Mouse (Mus musculus): ENCODE measurements at regions not wholly inside any gene's neighbourhood (a gene's known extent, or its start where the extent isn't known, plus 50 kb on each side); places are given as distances from the start of the nearest gene placed in this dataset.
A peak's percentile ranks its signal among the peaks of the same experiment; 100 is the strongest.
"Not testable (repeated sequence)": the region's sequence is repeated elsewhere in the genome, so short reads cannot be mapped to it uniquely, and the experiment has no call there.

DNA sequence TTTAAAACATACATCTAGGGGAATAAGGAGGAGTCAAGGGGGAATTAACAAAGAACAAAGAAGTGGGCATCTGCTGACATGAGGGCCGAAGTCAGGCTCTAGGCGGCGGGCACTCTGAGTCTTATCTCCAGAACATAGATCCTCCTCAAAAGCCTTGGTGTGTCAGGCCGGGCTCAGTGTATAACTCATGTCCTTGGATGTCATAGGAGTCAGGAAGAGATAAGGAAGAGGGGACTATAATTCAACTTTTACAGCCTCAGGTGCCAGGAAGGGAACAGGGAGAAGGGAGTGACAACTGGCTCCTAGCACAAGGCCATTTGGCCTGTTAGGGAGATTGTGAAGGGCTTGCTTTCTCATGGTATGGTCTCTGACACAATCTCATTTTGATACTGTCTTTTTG is 185.9 kb upstream of the Ube2e2 start:
- not testable (repeated sequence) for DNase-seq (ENCODE audit: low spot score in 2 of 2)

DNA sequence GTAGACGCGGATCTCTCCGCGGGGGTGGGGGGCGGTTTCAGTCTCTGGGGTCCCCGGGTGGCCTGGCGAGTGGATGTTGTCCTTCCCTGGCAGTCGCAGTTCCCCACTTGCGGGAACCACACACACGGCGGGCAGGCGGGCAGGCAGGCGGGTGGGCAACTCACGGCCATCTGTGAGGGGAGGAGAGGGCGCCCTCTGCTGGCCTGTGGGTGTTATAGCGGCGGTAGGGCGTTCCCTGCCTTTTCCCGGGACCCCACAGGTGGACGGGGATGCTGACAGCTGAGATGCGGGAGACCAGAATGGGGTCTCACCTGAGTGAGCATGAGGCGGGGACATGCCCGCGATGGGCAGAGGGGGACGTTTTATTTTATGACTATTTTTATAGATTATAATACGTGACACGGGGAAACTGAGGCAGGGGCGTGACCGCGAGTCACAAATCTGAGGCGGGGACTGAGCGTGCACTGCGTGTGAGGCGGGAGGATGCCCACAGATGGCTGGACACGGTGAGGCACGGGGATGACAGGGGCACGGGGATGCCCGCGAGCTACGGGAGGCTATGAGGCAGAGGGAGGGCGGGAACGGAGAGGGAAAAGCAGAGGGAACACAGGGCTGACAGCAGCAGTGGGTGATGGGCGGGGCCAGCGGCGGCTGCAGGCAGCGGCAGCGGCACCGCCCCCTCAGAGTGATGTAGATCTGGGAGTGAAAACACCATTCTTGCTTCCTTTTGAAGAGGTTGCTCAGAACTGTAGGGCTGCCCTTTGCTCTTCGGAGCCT is 148.1 kb upstream of the Ube2e2 start:
- DNase-seq (ENCODE audit: low spot score in 2 of 2) = peak; percentile 46 to 79

DNA sequence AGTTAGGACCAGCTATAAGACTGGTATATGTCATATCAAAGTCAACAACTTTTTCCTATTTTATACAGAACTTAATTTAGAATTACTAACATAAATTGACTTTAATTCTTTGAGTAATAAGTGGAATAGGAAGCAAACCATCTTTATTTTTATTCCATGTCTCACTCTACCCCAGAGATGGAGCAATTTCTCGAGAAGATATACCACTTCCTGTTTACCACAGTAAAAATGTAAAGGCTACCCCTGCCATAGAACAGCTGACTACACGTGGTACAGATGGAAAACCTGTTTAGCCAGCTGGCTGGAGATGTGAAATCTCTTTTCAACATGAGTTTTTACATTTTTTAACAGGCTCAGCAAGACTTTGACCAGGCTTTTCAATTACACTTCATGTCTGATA is 126.0 kb upstream of the Ube2e2 start:
- DNase-seq (ENCODE audit: low spot score in 2 of 2) = no peak

DNA sequence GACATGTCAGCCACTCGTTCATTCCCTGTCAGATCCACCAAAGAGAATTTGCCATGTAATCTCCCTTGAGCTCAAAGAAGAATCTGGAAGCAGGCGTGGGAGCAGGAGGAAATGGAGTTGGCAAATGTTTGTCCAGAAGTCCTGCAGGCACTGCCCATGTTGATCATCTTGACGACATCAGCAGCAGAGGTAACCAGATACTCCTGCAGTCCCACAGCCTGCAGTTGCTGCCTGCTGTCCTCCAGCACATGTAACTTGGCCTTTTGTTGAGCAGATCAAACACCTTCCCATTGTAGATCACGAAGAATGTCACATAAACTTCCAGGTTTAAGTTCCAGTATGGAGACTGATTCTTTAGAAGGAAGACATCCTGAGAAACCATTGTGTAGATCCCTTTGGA is 121.3 kb upstream of the Ube2e2 start:
- DNase-seq (ENCODE audit: low spot score in 2 of 2) = no peak

DNA sequence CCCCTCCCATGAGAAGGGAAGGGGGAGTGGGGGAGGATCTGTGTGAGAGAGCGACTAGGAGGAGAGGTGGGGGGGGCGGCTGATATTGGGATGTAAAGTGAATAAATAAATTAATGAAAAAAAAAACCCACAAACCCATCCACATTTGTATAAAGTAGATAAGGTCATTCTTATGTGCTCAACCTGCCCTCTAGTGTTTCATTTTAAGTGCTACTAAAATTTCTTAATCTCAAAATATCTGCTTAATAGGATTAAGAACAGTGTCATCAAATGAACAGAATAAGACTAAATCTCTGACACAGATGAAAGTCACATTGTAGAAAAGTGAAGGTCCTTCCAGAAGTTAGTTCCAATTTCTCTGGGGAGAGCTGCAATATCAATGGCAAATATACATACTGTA is 119.5 kb upstream of the Ube2e2 start:
- not testable (repeated sequence) for DNase-seq (ENCODE audit: low spot score in 2 of 2)

DNA sequence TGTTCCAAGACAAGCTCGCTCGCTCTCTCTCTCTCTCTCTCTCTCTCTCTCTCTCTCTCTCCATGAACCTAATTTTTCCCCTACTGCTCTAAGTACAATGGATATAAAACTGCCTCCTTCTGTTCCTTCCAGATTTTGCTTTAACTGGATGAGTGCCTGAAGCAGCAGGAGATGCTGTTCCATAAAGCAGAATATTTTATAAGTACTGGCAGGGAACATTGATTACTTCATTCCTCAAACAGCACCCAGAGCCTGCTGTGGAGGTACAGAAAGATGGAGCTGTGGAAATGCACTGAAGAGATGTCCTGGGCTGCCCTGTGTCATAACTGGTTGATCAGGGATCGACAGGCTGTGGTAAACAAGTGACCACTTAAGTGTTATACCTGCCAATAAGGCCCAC is 89.8 kb upstream of the Ube2e2 start:
- DNase-seq (ENCODE audit: low spot score in 2 of 2) = no peak

DNA sequence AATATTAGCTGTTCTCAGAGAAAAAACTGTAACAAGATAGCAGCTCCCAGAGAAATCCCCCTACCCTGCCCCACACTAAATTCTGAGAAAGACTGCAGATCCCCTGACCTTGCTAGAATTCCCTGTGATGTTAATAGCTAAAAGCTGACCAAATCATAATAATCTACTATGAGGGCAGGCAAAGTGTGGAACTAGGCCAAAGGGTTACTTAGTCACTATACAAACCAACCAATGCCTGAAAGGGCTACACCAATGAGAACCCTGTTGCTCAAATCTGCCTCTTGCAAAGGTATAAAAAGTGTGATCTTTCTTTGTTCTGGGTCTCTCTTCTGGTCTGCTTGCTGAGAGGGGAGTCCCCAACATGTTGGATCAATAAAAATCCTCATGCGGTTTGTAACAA is 69.8 kb upstream of the Ube2e2 start:
- no peak for DNase-seq (ENCODE audit: low spot score in 2 of 2)

DNA sequence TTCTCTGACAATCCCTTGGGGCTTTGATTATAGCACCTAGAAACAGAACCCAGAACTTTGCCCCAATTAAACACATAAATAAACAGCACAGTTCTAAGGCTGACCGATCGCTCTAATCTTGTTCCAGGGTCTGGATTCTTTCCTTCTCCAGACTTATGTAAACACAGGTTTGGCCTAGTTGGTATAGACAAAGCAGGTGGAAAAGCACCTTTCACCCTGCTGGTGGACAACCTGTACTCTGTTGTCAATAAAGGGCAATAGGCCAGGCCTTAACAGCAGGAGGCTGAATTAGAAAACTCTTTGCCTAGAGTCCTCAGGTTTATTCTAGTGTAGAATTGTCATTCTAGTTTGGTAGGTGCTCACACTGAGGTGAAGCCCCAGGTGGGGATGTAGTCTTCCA is 69.2 kb upstream of the Ube2e2 start:
- no peak for DNase-seq (ENCODE audit: low spot score in 2 of 2)
